Mouse (Mus musculus) stomach, embryonic 14.5 days (tissue): ENCODE data around the gene Carmil2. TPM values are rescaled to one million over a fixed set of nuclear protein-coding genes. Genes with fewer than 3 reads are reported as not detected.

Source experiments
- ATAC-seq: fragments of 200-750 bp; cut with Nextera tagmentation; 2 replicates; pipeline ENCODE4 v1.8.0; 2017; ENCODE audit warnings: low read depth, moderate TSS enrichment; ENCODE audit not compliant: insufficient number of reproducible peaks, insufficient read depth, low FRiP score
- H3K27ac ChIP-seq: fragments of 300-500 bp; sonication (generic); 2 replicates; pipeline ENCODE4 v1.5.1; 2014; ENCODE audit warnings: mild to moderate bottlenecking, low read length, moderate library complexity, mixed read lengths
- H3K27me3 ChIP-seq: fragments of 300-500 bp; sonication (generic); 2 replicates; pipeline ENCODE4 v1.6.1; 2014; ENCODE audit warnings: low read length, control low read depth, mixed read lengths; ENCODE audit not compliant: control insufficient read depth, insufficient read depth
- H3K36me3 ChIP-seq: fragments of 300-500 bp; sonication (generic); 2 replicates; pipeline ENCODE4 v1.6.1; 2014; ENCODE audit warnings: mild to moderate bottlenecking, control low read depth, low read length, moderate library complexity, mixed read lengths; ENCODE audit not compliant: control insufficient read depth, insufficient read depth
- H3K4me1 ChIP-seq: fragments of 300-500 bp; sonication (generic); 2 replicates; pipeline ENCODE4 v1.6.1; 2014; ENCODE audit warnings: low read length, control low read depth, mixed read lengths; ENCODE audit not compliant: control insufficient read depth, insufficient read depth
- H3K4me2 ChIP-seq: fragments of 300-500 bp; sonication (generic); replicated peaks from 2 replicates; pipeline ENCODE4 v1.6.1; 2014; ENCODE audit warnings: low read depth, low read length, control low read depth
- H3K4me3 ChIP-seq: fragments of 300-500 bp; sonication (generic); 2 replicates; pipeline ENCODE4 v1.5.1; 2014; ENCODE audit warnings: low read depth, low read length, control low read depth
- H3K9ac ChIP-seq: fragments of 300-500 bp; sonication (generic); replicated peaks from 2 replicates; pipeline ENCODE4 v1.6.1; 2014; ENCODE audit warnings: low read depth, mild to moderate bottlenecking, control low read depth, low read length, moderate library complexity, mixed read lengths
- H3K9me3 ChIP-seq: fragments of 300-500 bp; sonication (generic); 2 replicates; pipeline ENCODE4 v1.6.1; 2016; ENCODE audit warnings: low read depth, low read length, control low read depth; ENCODE audit not compliant: control insufficient read depth
- WGBS: fragments of 180-500 bp; shearing (Covaris S2); extraction: QIAGEN DNeasy Blood & Tissue Kit; methylation state at CpG from one replicate; pipeline ENCODE4 v1.1.7; 2014; 5-methylcytosine and 5-hydroxymethylcytosine counted together
- polyA plus RNA-seq: library from polyadenylated mRNA; unstranded; fragments of >200 nt; fragmentation: Nextera tagmentation; extraction: Ambion mirVana; gene quantifications from 2 replicates; pipeline ENCODE4 v1.2.1, GENCODE M21; 2014

The Carmil2 gene
- polyA plus RNA-seq, 1 experiment from 2014 or later: 1.0 TPM

DNA sequence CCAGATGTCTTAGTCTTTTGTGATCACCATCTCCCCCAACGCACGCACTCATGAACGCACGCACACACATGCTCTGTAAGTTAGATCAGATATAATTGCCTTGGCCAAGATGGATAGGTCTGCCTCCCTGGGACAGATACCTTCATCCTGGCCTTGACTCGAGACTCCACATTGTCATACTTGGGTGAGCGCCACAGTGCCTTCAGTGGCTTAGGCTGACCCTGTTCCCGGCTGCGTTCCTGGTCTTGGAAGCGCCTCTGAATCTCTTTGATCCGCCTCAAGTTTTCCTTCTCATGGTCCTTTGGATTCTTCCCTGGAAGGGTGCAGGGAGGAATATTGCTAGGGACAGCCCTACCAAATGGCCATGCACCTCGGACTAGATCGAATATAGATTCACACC lies 20.4 kb downstream of the Carmil2 start:
- 83% methylated on average over 12 of the region's 12 CpGs for WGBS
- H3K27ac ChIP-seq: no peak overlapping the region
- peaks cover 11% of the 10 kb centered on the region for H3K4me1 ChIP-seq
- no peak overlapping the region for H3K9ac ChIP-seq
- no peak overlapping the region for H3K4me3 ChIP-seq
- H3K36me3 ChIP-seq: peaks cover 5% of the 10 kb centered on the region
- H3K4me2 ChIP-seq: peak overlapping the region; percentile 94
- H3K27me3 ChIP-seq: no peaks in the 10 kb centered on the region
- ATAC-seq: no peak
- H3K9me3 ChIP-seq: no peaks in the 10 kb centered on the region

DNA sequence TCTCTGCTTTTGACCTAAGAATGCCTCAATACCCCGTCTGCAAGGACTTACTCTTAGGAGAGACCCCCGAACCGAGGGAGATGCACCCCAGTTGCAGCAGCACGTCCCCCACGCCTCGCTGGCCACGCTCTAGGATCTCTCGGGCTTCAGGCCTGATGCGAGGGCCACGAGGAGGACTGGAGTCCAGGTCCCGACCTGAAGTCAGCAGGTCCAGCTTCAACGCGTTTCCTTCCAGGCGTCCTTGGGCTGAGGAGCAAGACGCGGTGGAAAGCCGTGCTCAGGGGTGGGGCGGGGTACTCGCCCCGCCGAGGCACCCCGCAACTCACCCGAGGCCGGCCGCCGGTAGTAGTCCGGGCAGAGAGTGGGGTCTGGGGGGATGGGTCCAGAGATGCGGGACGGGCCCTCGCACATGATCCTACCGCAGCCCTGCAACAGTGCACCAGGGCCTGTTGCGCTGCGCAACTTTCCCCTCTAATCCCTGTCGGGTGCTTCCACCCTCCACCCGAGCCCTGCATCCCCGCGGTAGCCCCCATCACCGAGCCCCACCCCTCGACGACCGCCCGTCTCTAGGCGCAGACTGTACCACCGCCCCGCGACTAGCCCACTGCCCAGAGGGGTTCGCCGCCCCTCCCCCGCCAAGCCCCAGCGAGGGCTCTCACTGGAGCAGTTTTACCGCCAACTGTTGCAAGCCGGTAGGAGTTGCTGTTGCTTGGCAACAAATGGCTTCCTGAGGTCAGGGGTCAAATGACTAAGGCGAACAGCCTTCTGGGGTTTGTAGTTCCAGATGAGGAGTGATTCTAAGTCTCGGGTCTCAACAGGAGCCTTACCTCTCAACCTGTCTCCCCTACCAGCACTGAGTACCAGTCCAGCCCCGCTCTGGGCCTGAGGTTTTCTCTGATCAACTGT lies 21.7 kb downstream of the Carmil2 start, which contains the start of the genes 4933405L10Rik and Enkd1:
4933405L10Rik (plus strand) TSS at position 158 of the 906 bp plus-strand sequence.
Enkd1 (minus strand) TSS at position 713 of the 906 bp plus-strand sequence.
- peaks cover 11% of the 10 kb centered on the region; the same call in 1 of the 2 replicates for H3K4me1 ChIP-seq
- H3K27ac ChIP-seq: no peak within 1 kb of the TSS; the same call in 1 of the 2 replicates
- no peaks in the 10 kb centered on the region for H3K27me3 ChIP-seq
- under 1% methylated on average over 55 of the region's 55 CpGs for WGBS
- peaks cover 5% of the 10 kb centered on the region for H3K36me3 ChIP-seq
- H3K9me3 ChIP-seq: no peaks in the 10 kb centered on the region
- ATAC-seq: peak; percentile 80
- H3K4me2 ChIP-seq: peak within 1 kb of the TSS; percentile 94
- H3K4me3 ChIP-seq: peak within 1 kb of the TSS; percentile 87
- peak within 1 kb of the TSS; percentile 57; the same call in 1 of the 2 replicates for H3K9ac ChIP-seq

DNA sequence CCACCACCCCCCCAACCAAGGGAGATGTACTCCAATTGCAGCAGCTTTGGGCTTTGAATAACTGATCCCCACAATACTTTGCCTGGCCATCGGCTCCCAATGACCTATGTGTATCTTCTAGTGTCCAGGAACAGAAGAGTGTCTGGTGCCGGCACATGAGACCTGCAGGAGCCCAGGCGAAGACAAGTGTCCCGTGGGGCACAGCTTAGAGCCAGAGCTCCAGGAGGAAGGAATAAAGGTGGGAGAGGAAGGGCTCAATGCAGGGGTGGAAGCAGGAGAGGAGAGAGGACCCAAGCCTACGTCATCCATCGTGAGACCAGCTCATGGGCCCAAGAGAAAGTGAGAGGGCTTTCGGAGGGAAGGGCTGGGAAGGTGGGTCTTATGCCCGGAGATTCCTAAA lies 22.6 kb downstream of the Carmil2 start:
- Histone ChIP-seq H3K4me2 (no peak overlapping the region), H3K9ac (no peak overlapping the region), H3K27me3 (no peaks in the 10 kb centered on the region), H3K27ac (no peak overlapping the region), H3K36me3 (peaks cover 1% of the 10 kb centered on the region; the same call in 1 of the 2 replicates), H3K4me3 (no peak overlapping the region), H3K9me3 (no peaks in the 10 kb centered on the region), H3K4me1 (peaks cover 11% of the 10 kb centered on the region; the same call in 1 of the 2 replicates)
- no peak for ATAC-seq
- WGBS: 92% methylated on average over 8 of the region's 8 CpGs

DNA sequence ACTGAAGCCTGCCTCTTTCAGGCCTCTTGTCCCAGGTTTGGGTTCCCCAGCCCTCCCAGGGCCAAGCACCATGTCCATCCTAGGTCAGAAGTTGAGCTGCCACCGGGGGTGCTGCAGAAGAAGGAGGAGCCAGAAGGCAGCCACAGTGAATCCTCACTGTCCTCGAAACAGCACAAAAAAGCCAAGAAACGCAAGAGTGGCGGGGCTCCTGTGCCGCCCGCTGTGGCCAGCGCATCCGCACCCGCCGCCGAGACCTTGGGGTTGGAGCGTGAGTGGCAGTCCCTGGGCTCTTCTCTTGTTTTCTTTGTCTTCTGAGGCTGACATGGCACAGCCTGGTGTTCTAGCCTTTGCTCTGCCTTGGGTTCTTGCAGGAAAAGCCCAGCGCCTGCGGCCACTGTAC lies 23.2 kb downstream of the Carmil2 start:
- Histone ChIP-seq H3K27me3 (no peaks in the 10 kb centered on the region), H3K4me1 (peaks cover 11% of the 10 kb centered on the region; the same call in 1 of the 2 replicates), H3K9me3 (no peaks in the 10 kb centered on the region), H3K36me3 (no peaks in the 10 kb centered on the region; the same call in 1 of the 2 replicates), H3K4me3 (no peak overlapping the region), H3K9ac (no peak overlapping the region), H3K27ac (no peak overlapping the region), H3K4me2 (no peak overlapping the region)
- WGBS: 77% methylated on average over 13 of the region's 14 CpGs
- ATAC-seq: no peak

DNA sequence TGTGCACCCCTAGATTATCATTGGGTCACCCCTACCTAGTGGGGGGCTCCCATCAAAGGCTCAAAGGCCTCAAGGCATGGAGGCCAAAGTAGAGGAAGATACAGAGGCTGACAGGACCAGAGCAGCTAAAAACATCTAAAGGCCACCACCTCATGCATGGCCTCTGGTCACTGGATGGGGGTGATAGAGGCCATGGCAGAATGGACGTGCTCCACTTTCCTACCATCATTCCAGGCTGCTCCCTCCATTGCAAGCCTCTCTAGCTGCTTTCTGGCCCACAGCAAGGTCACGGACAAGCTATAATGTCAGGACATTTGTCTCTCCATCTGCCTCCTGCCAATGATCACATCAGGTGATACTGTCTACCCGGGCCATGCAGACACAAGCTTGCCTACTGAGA lies 26.2 kb downstream of the Carmil2 start:
- Histone ChIP-seq H3K9ac (no peak overlapping the region), H3K9me3 (no peaks in the 10 kb centered on the region), H3K27ac (no peak overlapping the region), H3K4me1 (peaks cover 2% of the 10 kb centered on the region; the same call in 1 of the 2 replicates), H3K4me3 (no peak overlapping the region), H3K4me2 (no peak overlapping the region), H3K27me3 (no peaks in the 10 kb centered on the region), H3K36me3 (0 out of 2 replicates have a peak, but pooled peaks cover 5% of the 10 kb centered on the region)
- ATAC-seq: no peak
- 79% methylated on average over 3 of the region's 3 CpGs for WGBS

DNA sequence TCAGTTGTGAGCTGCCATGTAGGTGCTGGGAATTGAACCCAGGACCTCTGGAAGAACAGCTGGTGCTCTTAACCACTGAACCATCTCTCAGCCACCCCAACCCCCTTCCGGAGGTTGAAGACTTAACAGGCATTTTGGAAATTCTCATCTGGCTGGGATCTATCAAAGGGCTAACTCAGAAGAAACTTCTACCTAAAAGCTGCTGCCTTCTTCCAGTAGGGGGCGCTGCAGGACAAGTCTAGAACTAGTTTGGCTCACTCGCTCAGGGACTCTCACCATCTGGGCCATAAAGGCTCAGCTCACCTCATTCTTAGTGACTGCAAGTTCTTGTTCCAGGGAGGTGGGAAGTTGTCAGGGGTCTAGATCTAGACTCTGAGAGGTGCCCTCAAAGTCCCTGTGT lies 28.1 kb downstream of the Carmil2 start:
- 9% methylated on average over 3 of the region's 3 CpGs for WGBS
- H3K4me1 ChIP-seq: no peaks in the 10 kb centered on the region

DNA sequence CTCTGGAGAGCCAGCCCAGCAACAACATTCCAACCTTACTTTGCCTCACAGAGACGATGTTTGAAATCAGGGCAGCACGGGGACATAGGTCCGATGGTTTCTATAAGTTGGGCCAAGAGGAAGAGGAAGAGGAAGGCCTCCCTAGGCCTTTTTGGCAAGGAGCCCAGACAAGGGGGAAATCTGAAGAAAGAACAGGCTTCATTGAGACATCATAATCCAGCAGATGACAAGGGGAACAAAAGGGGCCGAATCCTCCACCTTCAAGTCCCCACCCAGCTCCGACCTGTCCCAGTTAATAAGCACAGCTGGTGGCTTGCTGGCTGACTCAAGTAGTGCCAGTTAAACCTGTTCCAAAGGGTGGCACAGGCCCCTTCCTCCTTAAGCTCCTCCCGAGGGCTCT lies 29.0 kb downstream of the Carmil2 start:
- H3K9me3 ChIP-seq: no peaks in the 10 kb centered on the region
- H3K27ac ChIP-seq: peak overlapping the region; percentile 67; the same call in 1 of the 2 replicates
- H3K4me3 ChIP-seq: no peak overlapping the region
- H3K4me1 ChIP-seq: no peaks in the 10 kb centered on the region
- H3K27me3 ChIP-seq: no peaks in the 10 kb centered on the region
- no peak overlapping the region for H3K4me2 ChIP-seq
- 0 out of 2 replicates have a peak, but pooled peaks cover 5% of the 10 kb centered on the region for H3K36me3 ChIP-seq
- ATAC-seq: no peak; the same call in 1 of the 2 replicates
- WGBS: 62% methylated on average over 6 of the region's 6 CpGs
- no peak overlapping the region for H3K9ac ChIP-seq

More for the DNA sequence above, 28.1 kb downstream of the Carmil2 start:
- Histone ChIP-seq H3K36me3 (0 out of 2 replicates have a peak, but pooled peaks cover 5% of the 10 kb centered on the region), H3K27ac (no peak overlapping the region), H3K27me3 (no peaks in the 10 kb centered on the region), H3K4me3 (no peak overlapping the region), H3K9me3 (no peaks in the 10 kb centered on the region), H3K9ac (no peak overlapping the region), H3K4me2 (no peak overlapping the region)
- 0 out of 2 replicates have a peak, but pooled peaks have one; percentile 21 for ATAC-seq

DNA sequence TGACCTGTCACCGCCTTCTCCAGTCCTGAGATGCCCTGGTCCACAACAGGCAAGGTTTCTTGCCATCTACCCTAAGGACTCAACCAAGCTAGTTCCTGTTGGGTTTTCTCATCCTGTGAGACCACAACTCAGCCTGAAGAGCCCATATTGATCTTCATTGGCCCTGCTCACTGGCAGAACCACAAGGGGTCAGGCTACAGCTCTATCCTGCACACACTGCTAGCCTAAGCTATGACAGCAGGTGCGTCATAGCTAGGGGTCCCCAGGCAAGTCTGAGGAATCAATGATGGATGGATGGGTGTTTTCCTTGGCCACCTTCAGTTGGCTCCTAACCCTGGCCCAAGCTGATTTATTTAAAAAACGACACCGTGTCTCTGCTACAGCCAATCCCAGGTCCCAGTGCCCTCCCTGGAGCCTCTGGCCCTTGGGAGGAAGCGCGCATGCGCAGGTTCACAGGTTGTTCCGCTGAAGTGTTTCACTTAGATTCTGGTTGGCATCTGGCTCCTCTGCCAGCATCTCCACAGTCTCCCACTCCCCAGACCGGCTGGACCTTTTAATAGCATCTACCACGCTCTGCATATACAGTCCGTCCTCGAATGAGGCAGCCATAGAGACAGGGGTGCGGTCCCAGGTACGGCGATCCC lies 30.4 kb downstream of the Carmil2 start:
- Histone ChIP-seq H3K4me2 (no peak overlapping the region), H3K27me3 (no peaks in the 10 kb centered on the region), H3K9ac (no peak overlapping the region), H3K9me3 (no peaks in the 10 kb centered on the region), H3K4me1 (no peaks in the 10 kb centered on the region), H3K4me3 (no peak overlapping the region), H3K36me3 (peaks cover 5% of the 10 kb centered on the region; the same call in 1 of the 2 replicates), H3K27ac (no peak overlapping the region)
- no peak for ATAC-seq
- WGBS: 88% methylated on average over 15 of the region's 15 CpGs
